Mouse (Mus musculus) central nervous system, embryonic 14 days (tissue): ENCODE data around the gene Ptpn3. TPM values are rescaled to one million over a fixed set of nuclear protein-coding genes. Genes with fewer than 3 reads are reported as not detected.

ENCODE experiments used
- polyA plus RNA-seq: library from polyadenylated mRNA; depleted of rRNA; stranded (reverse); fragments of >200 nt; gene quantifications from 2 replicates; pipeline ENCODE4 v1.2.3, GENCODE M21; 2012; rRNA removed

Ptpn3 gene
- 3.2 and 5.2 TPM in 2 replicates for polyA plus RNA-seq

DNA sequence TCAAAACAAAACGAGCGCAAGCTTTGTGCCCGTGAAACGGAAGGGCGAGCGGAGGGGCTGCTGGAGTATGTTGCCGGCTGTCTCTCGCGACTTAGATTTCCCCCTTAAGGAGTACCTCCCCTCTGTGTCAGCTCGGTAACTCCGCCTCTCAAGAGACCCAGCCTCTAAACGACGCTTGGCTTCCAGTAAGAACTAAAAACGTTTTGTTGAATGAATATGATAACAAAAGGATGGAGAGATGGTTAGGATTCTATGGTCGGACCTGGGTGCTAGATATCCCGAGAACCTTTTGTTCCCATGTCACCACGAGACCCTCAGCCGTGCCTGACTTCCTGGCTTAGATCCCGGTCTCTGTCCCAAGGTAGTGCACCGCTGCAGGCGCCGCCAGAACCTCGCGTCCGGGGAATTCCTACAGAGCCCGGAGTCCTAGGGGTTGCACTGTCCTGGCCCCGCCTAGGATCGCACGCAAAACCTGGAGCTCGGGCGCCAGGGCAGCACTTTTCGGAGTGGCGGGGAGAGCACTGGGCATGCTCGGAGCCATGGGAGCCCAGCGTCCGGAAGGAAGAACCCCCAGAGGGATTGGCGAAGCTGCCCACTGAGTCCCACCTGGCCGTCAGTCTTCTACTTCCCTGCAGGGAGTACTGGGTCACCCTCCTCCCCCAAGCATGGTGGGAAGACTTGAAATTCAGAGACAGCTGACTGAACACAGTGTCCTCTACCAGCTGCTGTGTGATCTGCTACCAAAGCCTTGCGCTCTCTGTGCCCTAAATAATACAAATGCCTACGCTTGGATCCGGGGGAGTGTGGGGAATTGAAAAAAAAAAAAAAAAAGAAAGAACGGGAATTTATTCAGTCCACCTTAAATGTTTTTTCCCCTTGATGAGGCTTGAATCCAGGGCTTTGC lies at the start of gene Ptpn3:
TSS of gene Ptpn3 (minus strand) at position 428 of the 904 bp plus-strand sequence.

DNA sequence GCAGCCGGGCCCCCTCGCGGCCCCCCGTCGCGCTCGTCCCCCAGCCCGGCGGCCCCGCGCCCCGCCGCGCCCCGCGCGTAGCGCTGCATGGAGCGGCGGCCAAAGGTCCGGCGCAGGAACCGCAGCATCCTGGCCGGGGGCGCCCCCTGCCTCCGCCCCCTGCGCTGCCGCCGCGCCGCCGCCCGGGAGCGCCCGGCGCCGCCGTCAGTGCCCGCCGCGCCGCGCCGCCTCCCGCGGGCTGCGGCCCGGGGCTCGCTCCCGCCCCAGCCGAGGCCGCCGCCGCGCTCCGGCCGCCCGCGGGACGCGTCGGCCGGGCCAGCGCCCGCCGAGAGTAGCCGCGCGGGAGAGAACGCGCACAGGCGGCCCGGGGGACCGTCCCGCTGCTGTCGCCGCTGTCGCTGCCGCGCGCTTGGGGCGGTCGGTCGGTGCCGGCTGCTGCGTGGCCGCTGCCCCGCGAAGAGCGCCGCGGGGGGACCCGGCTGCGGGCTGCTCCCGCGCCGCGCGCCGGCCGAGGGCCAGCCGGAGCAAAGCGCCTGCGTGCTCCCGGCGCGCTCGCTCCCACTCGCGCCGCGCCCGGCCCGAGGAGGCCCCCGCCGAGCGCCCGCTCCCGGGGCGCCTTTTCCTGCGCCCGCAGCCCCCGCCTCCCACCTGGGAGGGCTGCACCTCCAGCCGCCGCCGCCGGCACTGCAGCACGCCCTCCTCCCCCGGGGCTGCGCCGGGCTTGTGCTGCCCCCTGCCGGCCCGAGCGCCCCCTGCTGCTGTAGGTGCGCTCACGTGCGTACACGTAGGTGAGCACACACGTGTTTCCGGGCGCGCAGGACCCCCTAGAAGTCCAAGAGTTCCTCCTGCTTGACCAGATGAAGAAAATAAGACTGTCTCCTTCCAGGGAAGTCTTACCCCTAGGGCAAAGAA lies 158.4 kb downstream of the Ptpn3 start, which contains the start of gene Epb41l4b:
TSS of gene Epb41l4b (minus strand) at position 412 of the 912 bp plus-strand sequence.

Other genes with a start within 250 kb of the Ptpn3 start
- 4.6 and 8.2 TPM in 2 replicates for gene Epb41l4b, start 158.4 kb downstream of the Ptpn3 start, polyA plus RNA-seq
- gene Palm2, start 132.4 kb upstream of the Ptpn3 start, polyA plus RNA-seq: 3.1 and 4.6 TPM in 2 replicates